Mouse (Mus musculus) 3134 (cell line): ENCODE results near the gene Aox2.
A peak's percentile ranks its signal among the peaks of the same experiment; 100 is the strongest.
"Not testable (repeated sequence)": the region's sequence is repeated elsewhere in the genome, so short reads cannot be mapped to it uniquely, and the experiment has no call there.

Source experiments
- DNase-seq: peaks from one replicate; pipeline ENCODE4 v3.0.0-alpha.2; 2011; ENCODE audit warnings: low spot score; ENCODE audit not compliant: insufficient read length; ENCODE audit errors: extremely low read depth

Gene Aox2

DNA sequence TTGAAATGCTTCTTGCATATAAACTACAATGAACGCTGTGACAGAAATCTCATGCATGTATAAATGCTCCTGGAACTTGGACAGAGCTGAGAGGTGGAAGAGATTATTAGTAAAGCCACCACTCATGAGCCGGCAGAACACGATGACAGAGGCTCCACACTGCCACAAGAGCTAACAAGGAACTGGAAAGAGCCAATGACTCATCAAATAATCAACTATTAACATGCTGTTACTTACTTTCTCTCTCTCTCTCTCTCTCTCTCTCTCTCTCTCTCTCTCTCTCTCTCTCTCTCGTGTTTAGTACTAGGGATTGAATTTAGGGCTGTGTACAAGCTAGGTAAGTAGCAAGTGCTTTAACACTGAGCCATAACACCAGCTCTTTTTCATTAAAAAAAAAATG lies 65.7 kb downstream of the Aox2 start:
- no peak for DNase-seq

- no peak for DNase-seq
Measured at GRCm38 (mm10) chr1:58344570-58344969, 66.4 kb downstream of the Aox2 start.

- no peak for DNase-seq
Measured at GRCm38 (mm10) chr1:58346159-58346558, 68.0 kb downstream of the Aox2 start.

DNA sequence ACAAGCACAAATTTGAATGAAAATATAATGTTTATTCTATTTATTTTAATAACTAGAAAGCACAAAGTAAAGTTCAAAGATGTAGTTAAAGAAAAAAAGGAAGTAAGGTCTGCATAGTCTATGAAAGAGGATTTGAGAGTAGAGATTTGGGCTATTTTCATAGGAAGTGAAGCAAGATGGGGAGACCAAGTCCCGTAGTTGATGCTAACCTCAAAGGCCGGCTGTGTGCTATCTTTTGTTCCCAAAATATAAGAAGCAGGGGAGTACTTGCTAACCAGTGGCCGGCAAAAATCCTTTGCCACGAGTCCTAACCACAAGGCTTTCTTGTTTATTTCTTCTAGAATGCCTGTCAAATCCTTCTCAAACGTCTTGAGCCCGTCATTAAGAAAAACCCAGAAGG lies 70.6 kb downstream of the Aox2 start:
- DNase-seq = no peak

DNA sequence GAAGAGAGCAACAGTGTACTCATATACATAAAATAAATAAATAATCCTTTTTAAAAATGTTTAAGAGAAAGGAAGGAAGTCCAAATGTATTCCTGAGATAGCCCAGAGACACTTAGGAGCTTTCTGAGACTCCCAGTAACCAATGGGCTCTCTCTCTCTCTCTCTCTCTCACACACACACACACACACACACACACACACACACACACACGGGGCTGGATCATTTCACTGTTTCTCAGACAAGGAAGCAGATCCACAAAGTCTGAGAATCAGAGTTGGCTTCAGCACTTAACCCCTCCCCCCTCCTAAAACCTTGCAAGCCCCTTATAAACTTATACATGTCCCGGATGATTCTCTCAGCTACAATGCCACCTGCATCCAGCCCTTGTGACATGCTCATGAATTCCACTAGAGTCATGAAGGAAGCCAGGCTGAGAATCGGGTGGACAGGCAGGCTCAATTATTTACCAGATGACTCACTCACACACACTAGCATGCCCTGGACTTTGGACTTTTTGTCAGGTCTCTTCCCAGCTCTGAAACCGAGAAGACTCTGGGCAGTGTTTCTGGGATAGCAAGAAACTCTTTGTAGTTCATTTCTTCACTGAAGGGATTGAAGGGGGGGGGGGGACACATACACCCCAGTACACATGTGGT lies 75.2 kb downstream of the Aox2 start:
- DNase-seq = no peak

DNA sequence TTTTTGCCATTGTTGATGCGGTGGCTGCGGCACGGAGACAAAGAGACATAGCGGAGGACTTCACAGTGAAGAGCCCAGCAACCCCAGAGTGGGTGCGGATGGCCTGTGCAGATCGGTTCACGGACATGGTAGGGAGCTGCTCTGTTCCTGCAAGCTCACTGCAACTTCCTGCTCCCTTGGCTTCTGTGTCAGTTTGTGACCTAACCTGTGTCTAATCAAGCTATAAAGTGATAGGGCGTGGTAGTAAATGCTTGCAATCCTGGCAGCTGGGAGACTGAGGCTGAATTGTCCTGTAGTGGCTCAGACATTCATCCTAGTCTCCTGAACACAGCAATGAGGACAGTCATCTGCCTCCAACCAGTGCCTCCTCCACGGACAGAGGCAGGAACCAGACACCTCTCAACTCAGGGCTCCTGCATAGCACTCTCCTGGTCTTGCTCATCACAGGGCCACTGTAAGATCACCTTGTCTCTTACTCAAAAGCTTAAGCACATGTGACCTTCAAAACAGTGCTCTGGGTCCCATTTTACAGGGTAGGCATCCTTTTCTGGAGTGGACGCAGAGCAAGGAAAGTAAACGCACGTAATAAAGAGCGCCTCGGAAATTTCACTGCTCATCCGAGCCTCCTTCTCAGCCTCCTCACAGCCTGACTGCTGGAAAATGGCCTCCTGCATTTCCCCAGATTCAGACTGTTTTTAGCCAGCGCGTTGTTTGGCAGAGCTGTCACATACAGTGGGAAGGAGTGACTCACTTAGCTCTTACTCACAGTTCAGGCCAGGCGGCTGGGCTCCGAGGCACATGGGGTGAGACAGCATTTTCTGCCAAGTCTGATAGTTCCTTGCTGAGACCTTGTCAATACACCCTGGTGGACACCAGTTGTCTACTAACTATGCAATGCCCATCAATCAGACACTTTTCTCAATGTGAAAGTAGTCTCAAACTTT lies 81.1 kb downstream of the Aox2 start:
- DNase-seq = peak; percentile 75

DNA sequence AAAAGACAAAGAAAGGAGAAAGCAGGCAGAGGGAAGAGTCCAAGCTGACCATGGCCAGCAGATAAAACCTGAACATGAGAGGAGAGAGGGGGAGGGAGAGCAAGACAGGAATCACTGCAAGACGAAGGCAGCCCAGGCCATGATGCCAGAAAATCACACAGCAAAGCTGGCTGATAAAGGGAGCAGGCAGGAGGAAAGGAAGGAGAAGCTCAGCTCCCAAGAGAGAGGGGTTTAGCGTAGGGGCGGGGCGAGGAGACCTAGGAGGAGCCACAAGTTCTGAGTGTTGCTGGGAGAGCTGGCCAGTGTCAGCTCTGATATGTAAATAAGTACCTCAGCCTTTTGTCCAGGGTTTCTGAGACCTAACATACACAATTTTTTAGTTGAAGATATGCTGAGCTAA lies 84.2 kb downstream of the Aox2 start:
- peak; percentile 70 for DNase-seq

- DNase-seq = no peak
Measured at GRCm38 (mm10) chr1:58364551-58364950, 86.4 kb downstream of the Aox2 start.

DNA sequence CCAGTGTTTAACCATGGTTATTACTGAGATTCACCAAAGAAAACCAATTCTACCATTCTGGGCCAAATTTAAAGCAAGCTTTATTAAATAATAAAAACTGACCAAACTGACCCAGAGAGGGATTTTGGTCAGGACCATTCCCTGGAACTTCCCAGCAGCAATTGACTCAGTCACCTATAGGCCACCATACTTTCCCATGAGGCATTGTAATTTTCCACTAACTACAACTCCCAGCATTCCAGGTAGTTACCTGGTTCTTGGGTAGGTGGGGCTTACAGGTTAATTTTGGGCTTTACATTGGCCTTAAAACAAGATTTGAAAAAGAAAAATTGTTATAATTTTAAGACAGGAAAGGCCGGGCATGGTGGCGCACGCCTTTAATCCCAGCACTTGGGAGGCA lies 87.7 kb downstream of the Aox2 start:
- no peak for DNase-seq

DNA sequence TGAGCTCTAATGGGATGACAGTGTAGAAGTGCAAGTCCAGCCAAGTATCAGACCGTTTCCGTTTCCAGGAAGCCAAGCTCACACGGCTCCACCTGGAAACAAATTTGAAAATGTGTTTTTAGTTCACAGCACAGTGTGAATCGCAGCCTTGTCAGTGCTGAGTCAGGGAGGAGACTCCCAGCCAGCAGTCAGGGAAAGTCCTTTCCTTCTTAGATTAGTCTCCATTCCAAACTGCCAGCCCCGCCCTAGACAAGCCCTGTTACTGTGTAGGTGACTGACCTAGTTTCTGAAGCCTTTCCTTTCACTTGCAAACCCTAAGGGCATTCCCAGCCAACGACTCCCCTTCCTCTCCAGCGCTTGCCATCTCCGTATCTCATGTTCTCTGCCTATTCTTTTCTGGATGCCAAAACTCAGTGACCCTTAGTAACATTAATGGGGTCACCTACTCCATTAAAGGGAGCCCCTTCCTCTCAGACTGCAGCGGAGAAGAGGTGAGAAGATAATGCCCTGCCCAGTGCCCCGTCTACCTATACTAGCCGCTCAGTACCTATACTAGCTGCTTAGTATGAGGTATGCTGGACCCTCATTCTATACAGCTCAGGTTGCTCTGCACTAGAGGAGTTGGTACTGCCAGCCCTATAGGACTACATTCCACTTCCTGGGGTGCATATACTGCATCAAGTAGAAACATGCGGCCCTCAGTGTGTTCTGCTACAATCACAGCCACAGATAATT lies 88.8 kb downstream of the Aox2 start:
- no peak for DNase-seq

- DNase-seq = no peak
Measured at GRCm38 (mm10) chr1:58369716-58370115, 91.6 kb downstream of the Aox2 start.

- DNase-seq = not testable (repeated sequence)
Measured at GRCm38 (mm10) chr1:58374266-58374665, 96.1 kb downstream of the Aox2 start.

GRCm38 (mm10) chr1:58375574-58376147 lies 97.5 kb downstream of the Aox2 start:
- DNase-seq = no peak

GRCm38 (mm10) chr1:58382586-58383281 lies 104.6 kb downstream of the Aox2 start:
- DNase-seq = no peak

DNA sequence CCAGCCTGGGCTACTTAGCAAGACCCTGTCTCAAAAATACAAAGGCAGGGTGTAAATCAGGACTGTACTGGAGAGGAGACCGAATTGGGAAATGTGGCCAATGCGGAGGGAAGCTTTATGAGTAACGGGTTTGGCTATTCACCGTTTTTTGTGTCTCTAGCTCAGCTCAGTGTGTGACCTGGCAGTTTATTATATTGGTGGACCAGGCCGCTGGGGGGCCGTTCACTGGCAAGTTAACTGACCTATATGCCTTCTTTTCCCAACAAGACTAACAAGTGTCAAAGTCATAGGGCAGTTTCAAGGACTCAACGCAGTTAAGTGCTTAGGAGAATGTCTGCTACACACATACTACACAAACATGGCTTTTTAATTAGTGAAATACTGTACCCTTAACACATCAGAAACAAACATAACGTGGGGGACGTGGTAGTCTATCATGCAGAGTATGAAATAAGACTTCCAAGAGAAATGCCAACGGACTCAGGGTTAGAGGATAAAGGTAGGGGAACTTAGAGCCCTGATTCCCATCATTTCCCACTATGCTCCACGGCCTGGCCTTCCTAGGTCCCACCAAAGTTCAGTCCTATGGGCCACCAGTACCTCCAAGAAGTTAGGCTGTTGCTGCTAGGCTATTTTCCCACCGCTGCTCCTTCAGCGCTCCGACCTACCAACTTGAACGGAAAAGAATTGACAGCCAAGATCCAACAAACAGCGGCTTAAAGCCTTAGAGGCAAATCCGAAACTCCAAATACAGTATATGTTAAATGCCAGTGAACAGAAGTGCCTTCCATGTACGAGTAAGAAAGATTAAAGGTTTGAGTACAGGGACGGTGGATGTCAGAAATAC lies 113.5 kb downstream of the Aox2 start:
- DNase-seq = no peak

DNA sequence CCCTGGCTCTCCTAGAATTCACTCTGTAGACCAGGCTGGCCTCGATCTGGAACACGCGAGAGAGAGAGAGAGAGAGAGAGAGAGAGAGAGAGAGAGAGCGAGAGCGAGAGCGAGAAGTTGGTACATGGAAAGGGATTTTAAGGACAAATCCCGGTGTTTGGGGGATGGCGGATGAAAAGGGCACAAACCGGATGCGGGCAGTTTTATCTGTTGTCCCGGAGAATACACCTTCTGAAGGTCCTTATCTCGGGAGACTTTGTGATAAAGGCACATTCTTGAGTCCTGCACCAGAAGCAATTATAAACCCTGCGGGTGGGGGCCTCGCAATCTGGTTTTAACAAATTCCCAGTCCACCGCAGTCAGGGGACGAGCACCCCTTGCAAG lies 114.1 kb downstream of the Aox2 start:
- no peak for DNase-seq

DNA sequence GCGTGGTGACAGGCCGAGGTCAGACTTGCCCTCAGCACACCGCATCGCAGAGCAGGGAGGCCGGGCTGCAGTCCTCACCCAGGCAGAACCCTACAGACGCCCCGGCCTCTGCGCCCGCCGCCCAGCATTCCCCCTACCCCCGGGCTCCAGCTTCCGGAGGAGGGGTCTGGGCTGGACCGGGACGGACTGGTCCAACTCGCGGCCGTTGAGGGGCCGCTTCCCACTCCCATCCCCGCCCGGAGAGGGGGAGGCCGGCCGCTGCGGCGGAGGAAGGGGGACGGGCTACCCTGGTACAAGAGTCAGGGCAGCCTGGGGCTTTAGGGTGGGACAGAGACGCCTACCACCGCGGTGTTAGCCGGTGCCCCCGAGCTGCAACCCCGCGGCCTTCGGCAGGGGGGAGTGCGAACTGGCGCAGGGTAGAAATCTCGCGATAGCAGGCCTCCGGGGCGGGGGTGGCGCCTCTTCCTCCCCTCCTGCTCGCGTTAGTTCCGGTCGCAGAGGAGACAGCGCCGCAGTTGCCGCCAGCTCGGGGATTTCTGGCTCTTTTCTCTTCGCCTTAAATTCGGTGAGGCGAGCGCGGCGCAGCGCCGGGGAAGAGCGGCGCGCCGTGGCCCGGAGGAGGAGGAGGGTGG lies 114.6 kb downstream of the Aox2 start, which contains the start of gene Bzw1:
Gene Bzw1, plus strand, starts transcription at position 247 of the 632 bp plus-strand sequence.
- peak; percentile 93 for DNase-seq

GRCm38 (mm10) chr1:58393284-58394195 lies 115.4 kb downstream of the Aox2 start:
- DNase-seq = peak; percentile 59
